Mouse (Mus musculus): Measurements from ENCODE around the gene Fam172a.

DNA sequence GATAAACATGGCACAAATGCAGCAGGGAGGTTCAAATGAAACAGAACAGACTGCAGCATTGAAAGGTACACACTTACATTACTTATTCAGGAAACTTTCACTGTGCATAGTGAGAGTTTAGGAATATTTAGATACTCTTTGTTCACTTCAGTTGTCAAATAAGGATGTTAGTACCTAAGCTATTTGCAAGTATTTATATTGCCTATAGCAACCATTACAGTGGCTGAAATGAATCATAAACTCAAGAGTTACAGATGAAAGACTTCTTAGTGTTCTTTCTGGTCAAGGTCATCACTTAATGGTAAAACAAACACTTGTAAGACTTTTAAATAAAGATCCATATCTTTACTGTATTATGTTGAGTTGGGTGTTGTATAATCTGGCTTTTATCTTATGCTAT, 41.0 kb downstream of the Fam172a start:
- TF ChIP-seq CTCF (IDR thresholded peaks at IDR 0.05; ENCODE audit: extremely low read depth, insufficient read length, insufficient replicate concordance, low read depth, low read length): no peak
- no peak for TF ChIP-seq POLR2A (IDR thresholded peaks at IDR 0.05; ENCODE audit: low read depth, low read length)

Measured in small intestine, adult 2 months (tissue).